Mouse (Mus musculus): ENCODE results near the gene Poc1a. TPM values are rescaled to one million over a fixed set of nuclear protein-coding genes. Genes with fewer than 3 reads are reported as not detected.

The Poc1a gene
- 20.0 and 25.1 TPM in 2 replicates for polyA plus RNA-seq (2012)

GRCm38 (mm10) chr9:106280808-106281544 is at the start of gene Poc1a:
TSS of gene Poc1a (plus strand) at chr9:106281061.

DNA sequence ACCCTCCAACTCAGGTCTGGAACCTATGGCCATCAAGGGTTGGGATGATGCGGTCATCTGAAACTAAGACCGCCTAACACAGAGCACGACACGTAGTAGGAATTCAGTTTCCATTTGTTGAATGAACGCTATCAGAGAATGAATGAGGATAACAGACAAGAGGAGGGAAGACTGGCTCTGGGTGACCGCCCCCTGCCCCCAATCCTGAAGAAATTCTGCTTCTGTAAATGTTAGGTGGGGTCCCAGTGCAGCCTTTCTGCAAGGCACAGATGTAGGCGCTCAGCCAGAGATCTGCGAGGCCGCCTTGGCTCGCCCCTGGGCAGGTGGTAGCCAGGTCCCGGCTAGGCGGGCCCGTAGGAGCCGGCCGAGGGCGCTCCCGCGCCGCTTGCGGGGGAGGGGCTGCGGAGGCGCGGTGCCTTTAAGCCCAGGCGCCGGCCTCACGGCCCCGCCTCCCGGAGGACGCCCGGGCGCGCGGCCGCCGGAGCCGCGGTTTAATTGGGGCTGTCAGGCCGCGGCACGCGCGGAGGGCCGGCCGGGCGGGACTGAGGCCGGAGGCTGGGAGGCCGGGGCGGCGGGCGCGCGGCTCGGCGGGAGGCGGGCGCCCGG is 87.4 kb downstream of the Poc1a start, which contains the start of gene Dusp7:
Gene Dusp7 (plus strand): TSS at position 521 of the 606 bp plus-strand sequence.

Other genes with a start within 250 kb of the Poc1a start
- not detected in 2 replicates for gene Col6a4, start 184.3 kb upstream of the Poc1a start, polyA plus RNA-seq (2012)
- gene Glyctk, start 122.9 kb upstream of the Poc1a start, polyA plus RNA-seq (2012): 0.77 and 1.1 TPM in 2 replicates
- 13.1 and 14.5 TPM in 2 replicates for gene Wdr82, start 110.1 kb upstream of the Poc1a start, polyA plus RNA-seq (2012)
- 31.4 and 38.3 TPM in 2 replicates for gene Ppm1m, start 81.3 kb upstream of the Poc1a start, polyA plus RNA-seq (2012)
- 75.1 and 84.6 TPM in 2 replicates for gene Twf2, start 78.0 kb upstream of the Poc1a start, polyA plus RNA-seq (2012)
- 1.5 and 2.0 TPM in 2 replicates for gene Tlr9, start 58.5 kb upstream of the Poc1a start, polyA plus RNA-seq (2012)
- 95.2 and 189 TPM in 2 replicates for gene Alas1, start 32.4 kb upstream of the Poc1a start, polyA plus RNA-seq (2012)
- 21.3 and 26.6 TPM in 2 replicates for gene Dusp7, start 87.6 kb downstream of the Poc1a start, polyA plus RNA-seq (2012)
- 6,531 and 6,611 TPM in 2 replicates for gene Rpl29, start 148.4 kb downstream of the Poc1a start, polyA plus RNA-seq (2012)
- 35.2 and 37.0 TPM in 2 replicates for gene Acy1, start 157.3 kb downstream of the Poc1a start, polyA plus RNA-seq (2012)
- gene Abhd14b, start 166.4 kb downstream of the Poc1a start, polyA plus RNA-seq (2012): 11.1 and 14.0 TPM in 2 replicates
- gene Abhd14a, start 166.6 kb downstream of the Poc1a start, polyA plus RNA-seq (2012): 28.3 and 33.6 TPM in 2 replicates
- gene Pcbp4, start 172.2 kb downstream of the Poc1a start, polyA plus RNA-seq (2012): 20.4 and 27.1 TPM in 2 replicates
- 0.21 TPM in 1 of 2 replicates, not detected in the other for gene Gpr62, start 184.9 kb downstream of the Poc1a start, polyA plus RNA-seq (2012)
- 206 and 244 TPM in 2 replicates for gene Rrp9, start 194.9 kb downstream of the Poc1a start, polyA plus RNA-seq (2012)
- 27.7 and 28.0 TPM in 2 replicates for gene Parp3, start 195.9 kb downstream of the Poc1a start, polyA plus RNA-seq (2012)
- not detected in 2 replicates for gene Iqcf1, start 218.9 kb downstream of the Poc1a start, polyA plus RNA-seq (2012)
- gene Iqcf5, start 233.5 kb downstream of the Poc1a start, polyA plus RNA-seq (2012): not detected in 2 replicates

Data from megakaryocyte-erythroid progenitor cell, adult 5 weeks (primary cell).